Mouse (Mus musculus) urinary bladder, postnatal 25 days (tissue): ENCODE results near the gene Ahnak.

Experiments used
- DNase-seq: peaks from one replicate; pipeline ENCODE4 v3.0.0; 2022; ENCODE audit warnings: low spot score

Gene Ahnak

GRCm38 (mm10) chr19:8989066-8989566 is at the start of gene Ahnak:
Gene Ahnak (plus strand): TSS chr19:8989284.
- peak; percentile 78 for DNase-seq

DNA sequence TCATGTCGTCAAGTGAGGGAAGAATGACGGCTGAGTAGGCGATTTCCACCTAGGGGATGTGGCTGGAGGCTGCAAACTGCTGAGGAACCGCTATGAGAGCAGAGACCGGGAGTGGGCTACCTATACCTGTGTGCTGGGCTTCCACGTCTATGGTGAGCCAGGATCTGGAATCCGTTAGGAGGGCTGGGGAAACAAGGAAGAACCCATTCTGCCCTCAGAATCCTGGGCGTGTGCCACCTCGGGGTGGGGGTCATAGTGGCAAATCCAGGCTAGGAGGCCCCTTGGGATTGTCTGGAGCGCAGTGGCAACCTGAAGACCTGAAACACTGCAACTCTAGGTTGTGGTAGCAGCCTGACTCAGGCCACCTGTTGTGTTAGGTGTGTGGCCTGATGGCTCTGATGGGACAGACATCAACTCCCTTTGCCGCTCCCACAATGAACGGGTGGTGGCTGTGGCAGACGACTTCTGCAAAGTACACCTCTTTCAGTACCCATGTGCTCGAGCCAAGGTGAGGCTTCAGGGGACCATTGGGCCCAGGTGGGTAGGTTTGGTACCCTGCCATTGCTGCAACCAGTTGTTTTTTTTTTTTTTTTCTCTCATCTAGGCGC is 48.5 kb upstream of the Ahnak start:
- DNase-seq, result no peak

DNA sequence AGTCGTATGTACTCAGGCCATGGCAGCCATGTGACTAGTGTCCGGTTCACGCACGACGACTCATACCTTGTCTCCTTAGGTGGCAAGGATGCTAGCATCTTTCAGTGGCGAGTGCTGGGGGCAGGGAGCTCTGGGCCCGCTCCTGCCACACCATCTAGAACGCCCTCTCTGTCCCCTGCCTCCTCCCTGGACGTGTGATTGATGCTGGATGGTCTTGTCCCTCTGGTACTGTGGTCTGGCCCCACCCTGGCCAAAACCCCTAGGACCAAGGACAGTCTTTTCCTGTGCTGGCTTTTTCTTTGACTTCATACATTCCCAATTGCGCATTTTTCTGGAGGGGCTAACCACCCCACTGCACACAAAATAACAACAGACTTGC is 48.0 kb upstream of the Ahnak start:
- DNase-seq, result no peak

- DNase-seq, result peak; percentile 95
These were observed 47.4 kb upstream of the Ahnak start, which contains the start of gene Mta2 for GRCm38 (mm10) chr19:8941515-8942217. Gene Mta2 (plus strand): TSS chr19:8941875.

GRCm38 (mm10) chr19:8942276-8942964 is 46.7 kb upstream of the Ahnak start:
- no peak for DNase-seq

DNA sequence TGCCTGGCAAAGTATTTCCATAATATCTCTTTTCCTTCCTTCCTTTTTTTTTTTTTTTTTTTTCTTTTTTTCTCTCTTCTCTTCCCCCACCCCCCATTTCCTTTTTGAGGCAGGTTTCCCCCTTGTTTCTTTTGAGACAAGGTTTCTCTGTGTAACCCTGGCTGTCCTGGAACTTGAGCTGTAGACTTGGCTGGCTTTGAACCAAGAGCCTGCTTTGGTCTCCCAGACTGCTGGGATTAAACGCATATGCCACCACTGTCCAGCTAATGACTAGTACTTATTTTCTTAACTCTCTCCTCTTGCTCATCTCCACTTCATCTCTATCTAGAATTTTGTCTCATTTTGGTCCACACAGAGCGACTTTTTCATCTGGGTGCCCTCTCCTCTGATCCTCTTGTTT is 46.0 kb upstream of the Ahnak start:
- DNase-seq, result no peak

GRCm38 (mm10) chr19:8944062-8944461 is 45.0 kb upstream of the Ahnak start:
- DNase-seq, result peak; percentile 47

DNA sequence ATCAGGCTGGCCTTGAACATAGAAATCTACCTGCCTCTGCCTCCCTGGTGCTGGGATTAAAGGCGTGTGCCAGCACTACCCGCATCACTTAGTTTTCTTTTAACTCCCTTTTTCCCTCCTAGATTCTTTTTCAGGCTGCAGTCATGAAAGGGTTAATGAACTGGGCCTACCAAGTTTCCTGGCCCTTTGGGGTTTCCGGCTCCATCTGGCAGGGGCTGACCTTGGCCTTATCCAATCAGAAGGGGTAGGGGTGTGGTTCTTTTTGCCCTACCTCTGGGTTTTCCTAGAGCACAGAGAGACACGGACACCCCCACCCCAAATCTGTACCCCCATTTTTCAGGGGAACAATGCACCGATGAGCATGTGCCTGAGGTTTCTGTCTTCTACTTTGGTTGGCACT is 44.3 kb upstream of the Ahnak start:
- DNase-seq, result peak; percentile 60

DNA sequence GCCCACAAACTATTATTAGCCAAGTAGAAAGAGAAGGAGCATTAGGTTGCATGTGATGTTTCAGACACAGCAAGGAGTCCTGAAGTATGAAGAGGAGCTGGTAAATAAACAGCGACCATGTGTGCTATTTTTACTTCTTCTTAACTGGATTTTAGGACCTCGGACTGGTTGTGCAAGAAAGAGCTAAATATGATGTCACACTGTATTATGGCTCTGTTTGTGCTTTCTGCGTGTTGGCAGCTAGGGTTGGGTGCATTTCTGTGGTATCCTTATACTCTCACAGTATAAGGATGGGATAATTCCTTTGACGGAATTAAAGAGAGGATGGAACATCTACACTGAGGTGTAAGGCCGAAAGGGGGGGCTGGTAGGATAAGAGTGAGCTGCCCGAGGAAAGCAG is 43.8 kb upstream of the Ahnak start:
- DNase-seq, result no peak

GRCm38 (mm10) chr19:8946929-8947328 is 42.2 kb upstream of the Ahnak start:
- DNase-seq, result no peak

DNA sequence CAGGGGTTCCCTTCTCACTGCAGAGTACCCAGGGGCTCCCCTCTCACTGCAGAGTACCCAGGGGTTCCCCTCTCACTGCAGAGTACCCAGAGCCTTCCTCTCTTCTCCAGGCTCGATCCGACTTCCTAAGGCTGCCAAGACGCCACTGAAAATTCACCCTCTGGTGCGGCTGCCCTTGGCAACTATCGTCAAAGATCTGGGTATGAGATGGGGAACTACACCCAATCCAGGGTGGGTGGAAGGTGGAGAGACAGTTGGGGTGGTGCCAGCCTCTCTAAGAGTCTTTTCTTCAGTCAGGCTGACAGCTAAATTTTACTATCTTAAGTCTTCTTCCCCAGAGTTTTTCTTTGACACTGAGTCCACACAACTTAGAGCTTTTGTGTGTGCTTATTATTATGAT is 38.9 kb upstream of the Ahnak start:
- no peak for DNase-seq

DNA sequence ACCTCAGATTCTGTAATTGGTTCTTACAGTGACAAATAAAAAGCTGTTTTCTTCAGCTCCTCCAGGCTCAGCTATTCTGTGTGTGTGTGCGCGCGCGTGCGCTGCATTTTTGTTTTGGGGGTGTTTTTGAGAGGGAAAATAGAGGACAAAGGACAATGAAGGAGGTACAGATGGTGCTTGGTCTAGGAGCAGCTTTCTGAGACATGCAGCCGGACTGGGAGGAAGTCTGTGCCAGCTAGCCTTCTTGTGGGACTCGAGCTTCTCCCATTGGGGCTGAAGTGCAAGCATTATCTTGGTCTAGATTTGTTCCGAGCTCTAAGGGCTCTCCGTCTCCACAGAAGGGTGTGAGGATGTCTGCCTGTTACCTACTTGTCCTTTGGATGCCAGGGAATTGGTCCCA is 36.8 kb upstream of the Ahnak start:
- DNase-seq, result no peak

DNA sequence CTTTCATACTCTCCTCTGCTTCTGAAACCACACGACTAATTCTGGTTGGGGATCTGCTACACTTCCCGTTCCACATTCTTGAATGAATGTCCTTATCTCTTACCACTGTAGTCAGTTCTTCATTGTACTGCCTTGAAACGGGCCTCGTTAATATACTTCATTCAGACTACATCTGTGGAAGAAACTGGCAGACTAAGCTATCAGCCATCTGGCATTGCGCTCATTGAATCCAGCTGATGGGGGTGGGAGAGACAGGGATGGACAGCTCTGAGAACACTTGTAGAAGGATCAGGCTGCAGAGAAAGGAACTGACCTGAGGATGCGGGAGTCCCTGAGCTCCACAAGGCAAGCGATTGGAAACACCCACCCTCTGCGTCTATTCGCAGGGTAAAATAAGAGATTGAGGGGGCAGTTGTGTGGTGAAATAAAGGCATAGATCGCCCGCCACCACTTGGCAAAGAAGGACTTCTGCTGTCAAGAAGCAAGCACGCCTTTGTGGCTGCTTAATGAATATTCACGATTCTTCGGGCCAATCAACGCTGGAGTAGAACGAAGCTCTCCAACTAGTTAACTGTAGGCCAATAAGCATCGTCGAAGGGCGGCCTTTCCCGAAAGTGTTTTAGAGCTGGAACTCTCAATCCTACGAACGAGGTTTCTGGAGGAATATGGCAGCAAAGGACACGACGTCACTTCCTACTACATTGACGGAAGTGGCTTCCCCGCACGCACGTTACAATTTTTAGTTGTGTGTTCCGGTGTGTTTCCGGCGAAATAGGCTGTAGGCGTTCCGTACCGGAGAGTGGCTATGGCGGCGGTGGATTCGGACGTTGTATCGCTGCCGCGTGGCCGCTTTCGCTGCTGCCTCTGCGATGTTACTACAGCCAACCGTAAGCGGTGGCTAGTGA is 35.7 kb upstream of the Ahnak start, which contains the start of gene Tut1:
Gene Tut1, plus strand, starts transcription at position 713 of the 905 bp plus-strand sequence.
- peak; percentile 81 for DNase-seq

- no peak for DNase-seq
These were observed 34.9 kb upstream of the Ahnak start for GRCm38 (mm10) chr19:8954171-8954570.

DNA sequence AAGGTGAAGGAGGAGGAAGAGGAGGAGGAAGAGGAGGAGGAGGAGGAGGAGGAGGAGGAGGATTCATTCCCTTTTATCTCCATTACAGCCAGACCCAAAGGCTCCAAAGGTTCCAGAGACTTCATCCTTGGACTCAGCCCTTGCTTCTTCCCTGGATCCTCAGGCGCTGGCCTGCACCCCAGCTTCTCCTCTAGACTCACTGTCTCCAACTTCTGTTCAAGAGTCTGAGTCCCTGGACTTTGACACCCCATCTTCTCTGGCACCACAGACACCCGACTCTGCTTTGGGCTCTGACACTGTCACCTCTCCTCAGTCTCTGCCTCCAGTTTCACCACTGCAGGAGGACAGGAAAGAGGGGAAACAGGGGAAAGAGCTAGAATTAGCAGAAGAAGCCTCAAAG is 26.8 kb upstream of the Ahnak start:
- DNase-seq, result no peak

- DNase-seq, result no peak
These were observed 24.0 kb upstream of the Ahnak start for GRCm38 (mm10) chr19:8965075-8965474.

DNA sequence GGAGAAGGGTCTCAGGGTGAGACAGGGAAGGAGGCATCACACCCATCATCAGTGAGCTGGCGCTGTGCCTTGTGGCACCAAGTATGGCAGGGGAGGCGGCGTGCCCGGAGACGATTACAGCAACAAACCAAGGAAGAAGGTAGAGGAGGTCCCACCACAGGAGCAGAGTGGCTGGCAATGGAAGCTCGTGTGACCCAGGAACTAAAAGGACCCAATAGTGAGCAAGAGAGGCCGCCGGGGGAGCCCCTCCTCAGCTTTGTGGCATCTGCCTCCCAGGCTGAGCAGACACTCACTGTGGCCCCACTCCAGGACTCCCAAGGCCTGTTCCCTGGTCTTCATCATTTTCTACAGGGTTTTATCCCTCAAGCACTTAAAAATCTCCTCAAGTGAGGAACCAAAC is 23.3 kb upstream of the Ahnak start:
- no peak for DNase-seq

DNA sequence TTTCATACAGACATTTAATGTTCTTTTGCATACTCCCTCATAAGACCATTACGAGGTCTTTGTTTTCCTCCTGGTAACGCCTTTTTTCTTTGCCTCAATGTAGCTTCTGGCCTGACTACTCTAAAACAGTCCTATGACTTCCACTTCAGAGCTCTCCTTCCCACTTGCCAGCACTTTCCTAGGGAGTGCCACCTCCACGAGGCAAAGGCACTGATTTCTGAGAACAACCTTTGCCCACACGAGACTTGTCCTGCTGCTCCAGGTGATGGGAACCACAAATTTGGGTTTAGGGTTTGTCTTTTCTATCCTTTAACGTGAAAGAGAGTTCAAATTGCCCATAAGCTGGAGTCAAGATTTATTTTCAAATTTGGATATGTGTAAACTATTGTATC is 22.9 kb upstream of the Ahnak start:
- DNase-seq, result no peak

GRCm38 (mm10) chr19:8966590-8967372 is 22.3 kb upstream of the Ahnak start, which contains the start of gene Eef1g:
Gene Eef1g (plus strand): TSS chr19:8967041.
- DNase-seq, result peak; percentile 90

DNA sequence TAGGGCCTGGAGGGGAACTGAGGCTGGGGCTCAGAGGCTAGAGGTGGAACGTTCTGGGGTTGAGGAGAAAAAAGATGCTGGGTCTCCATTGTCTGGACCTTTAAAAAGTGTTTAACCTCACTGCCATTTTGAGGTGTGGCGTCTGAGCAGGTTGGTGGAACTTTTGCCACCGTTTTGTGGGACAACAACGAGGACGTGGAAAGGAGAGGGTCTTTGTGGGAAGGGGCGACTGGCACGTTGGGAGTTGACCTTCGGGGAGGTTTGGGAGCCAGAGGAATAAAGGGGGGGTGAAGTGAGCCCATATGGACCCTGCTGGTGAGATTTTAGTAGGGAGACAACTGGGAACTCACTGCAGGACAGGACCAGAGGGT is 21.7 kb upstream of the Ahnak start:
- no peak for DNase-seq

GRCm38 (mm10) chr19:8967893-8968292 is 21.2 kb upstream of the Ahnak start:
- DNase-seq, result no peak
